Mouse (Mus musculus): ENCODE data around the gene Ndufa4l2.
A peak's percentile ranks its signal among the peaks of the same experiment; 100 is the strongest.

Ndufa4l2 gene

GRCm38 (mm10) chr10:127514764-127515163 lies at the start of gene Ndufa4l2:
Gene Ndufa4l2 (plus strand): TSS chr10:127514967.
- DNase-seq = no peak

- DNase-seq = no peak
Measured at GRCm38 (mm10) chr10:127471281-127471988, 43.3 kb upstream of the Ndufa4l2 start.

- no peak for DNase-seq
Measured at GRCm38 (mm10) chr10:127472722-127473121, 42.0 kb upstream of the Ndufa4l2 start.

- DNase-seq = no peak
Measured at GRCm38 (mm10) chr10:127475175-127475574, 39.6 kb upstream of the Ndufa4l2 start.

GRCm38 (mm10) chr10:127476541-127476940 lies 38.2 kb upstream of the Ndufa4l2 start:
- DNase-seq = no peak

- no peak for DNase-seq
Measured at GRCm38 (mm10) chr10:127477301-127477700, 37.5 kb upstream of the Ndufa4l2 start.

- no peak for DNase-seq
Measured at GRCm38 (mm10) chr10:127479131-127479530, 35.6 kb upstream of the Ndufa4l2 start.

- peak; percentile 71 for DNase-seq
Measured at GRCm38 (mm10) chr10:127480833-127481813, 33.6 kb upstream of the Ndufa4l2 start.

- no peak for DNase-seq
Measured at GRCm38 (mm10) chr10:127485235-127485634, 29.5 kb upstream of the Ndufa4l2 start.

- DNase-seq = no peak
Measured at GRCm38 (mm10) chr10:127488856-127489255, 25.9 kb upstream of the Ndufa4l2 start.

- DNase-seq = no peak
Measured at GRCm38 (mm10) chr10:127490160-127491127, 24.3 kb upstream of the Ndufa4l2 start.

- no peak for DNase-seq
Measured at GRCm38 (mm10) chr10:127491128-127491512, 23.6 kb upstream of the Ndufa4l2 start.

- no peak for DNase-seq
Measured at GRCm38 (mm10) chr10:127492118-127492517, 22.6 kb upstream of the Ndufa4l2 start.

GRCm38 (mm10) chr10:127496156-127496555 lies 18.6 kb upstream of the Ndufa4l2 start:
- no peak for DNase-seq

GRCm38 (mm10) chr10:127499516-127499915 lies 15.3 kb upstream of the Ndufa4l2 start:
- DNase-seq = no peak

- DNase-seq = no peak
Measured at GRCm38 (mm10) chr10:127500042-127500441, 14.7 kb upstream of the Ndufa4l2 start.

GRCm38 (mm10) chr10:127500894-127501893 lies 13.6 kb upstream of the Ndufa4l2 start, which contains the start of gene Stac3:
Gene Stac3 (plus strand): TSS chr10:127501686.
- no peak for DNase-seq

GRCm38 (mm10) chr10:127508239-127508638 lies 6.5 kb upstream of the Ndufa4l2 start:
- DNase-seq = peak; percentile 61

- peak; percentile 72 for DNase-seq
Measured at GRCm38 (mm10) chr10:127509051-127509836, 5.5 kb upstream of the Ndufa4l2 start.
